Mouse (Mus musculus) stomach, embryonic 15.5 days (tissue): Measurements from ENCODE around the gene Ngef. TPM values are rescaled to one million over a fixed set of nuclear protein-coding genes. Genes with fewer than 3 reads are reported as not detected.

ENCODE experiments used
- polyA plus RNA-seq: library from polyadenylated mRNA; unstranded; fragments of >200 nt; fragmentation: Nextera tagmentation; extraction: Ambion mirVana; gene quantifications from 2 replicates; pipeline ENCODE4 v1.2.1, GENCODE M21; 2015

The Ngef gene
- polyA plus RNA-seq, 1 experiment from 2014 or later = 12.2 TPM

Other genes starting within 250 kb of the Ngef start
- 46.7 and 49.4 TPM in 2 replicates for gene Gigyf2, start 246.9 kb downstream of the Ngef start, polyA plus RNA-seq
- 2.8 and 3.3 TPM in 2 replicates for gene Kcnj13, start 179.1 kb downstream of the Ngef start, polyA plus RNA-seq
- gene Snorc, start 103.6 kb downstream of the Ngef start, polyA plus RNA-seq = 0.28 TPM in 1 of 2 replicates, not detected in the other
- gene Neu2, start 64.0 kb downstream of the Ngef start, polyA plus RNA-seq = 2.7 and 4.2 TPM in 2 replicates
- 5.1 and 6.7 TPM in 2 replicates for gene Inpp5d, start 46.4 kb upstream of the Ngef start, polyA plus RNA-seq
- 28.0 and 29.7 TPM in 2 replicates for gene Atg16l1, start 182.0 kb upstream of the Ngef start, polyA plus RNA-seq
- gene Sag, start 229.8 kb upstream of the Ngef start, polyA plus RNA-seq = 1.3 and 1.5 TPM in 2 replicates